Mouse (Mus musculus): ENCODE measurements at regions not wholly inside any gene's neighbourhood (a gene's known extent, or its start where the extent isn't known, plus 50 kb on each side); places are given as distances from the start of the nearest gene placed in this dataset.

- TF ChIP-seq CTCF (IDR thresholded peaks at IDR 0.05; ENCODE audit: low read depth), result no peak
- TF ChIP-seq EP300 (optimal IDR thresholded peaks at IDR 0.05), result no peak
These were observed 131.0 kb upstream of the Rgs17 start for GRCm38 (mm10) chr10:6053207-6053606.

Data from stomach, postnatal 0 days (tissue).